Mouse (Mus musculus) frontal cortex, postnatal 25 days (tissue): ENCODE results near the gene Stxbp1.

Experiments used
- DNase-seq, 2 experiments: peaks; one replicate each; pipeline ENCODE4 v3.0.0; 2022; ENCODE audit warnings: low spot score in 2 of 2

The Stxbp1 gene

GRCm38 (mm10) chr2:32846805-32847467 lies at the start of gene Stxbp1:
Gene Stxbp1 (minus strand): TSS chr2:32847245.
- DNase-seq: peak; percentile 63 to 78

- no peak for DNase-seq
Measured at GRCm38 (mm10) chr2:32896507-32897147, 49.6 kb upstream of the Stxbp1 start.

GRCm38 (mm10) chr2:32895606-32896106 lies 48.6 kb upstream of the Stxbp1 start:
- no peak for DNase-seq

GRCm38 (mm10) chr2:32894097-32894496 lies 47.1 kb upstream of the Stxbp1 start:
- DNase-seq: no peak

GRCm38 (mm10) chr2:32892490-32892889 lies 45.4 kb upstream of the Stxbp1 start:
- DNase-seq: no peak

- DNase-seq: no peak
Measured at GRCm38 (mm10) chr2:32891278-32891677, 44.2 kb upstream of the Stxbp1 start.

GRCm38 (mm10) chr2:32890280-32890679 lies 43.2 kb upstream of the Stxbp1 start:
- no peak for DNase-seq

- no peak for DNase-seq
Measured at GRCm38 (mm10) chr2:32888551-32888950, 41.5 kb upstream of the Stxbp1 start.

GRCm38 (mm10) chr2:32888029-32888428 lies 41.0 kb upstream of the Stxbp1 start:
- DNase-seq: no peak

- DNase-seq: no peak
Measured at GRCm38 (mm10) chr2:32884745-32885144, 37.7 kb upstream of the Stxbp1 start.

GRCm38 (mm10) chr2:32882283-32883043 lies 35.4 kb upstream of the Stxbp1 start:
- DNase-seq: no peak

- DNase-seq: no peak
Measured at GRCm38 (mm10) chr2:32881723-32882122, 34.7 kb upstream of the Stxbp1 start.

- no peak for DNase-seq
Measured at GRCm38 (mm10) chr2:32881054-32881453, 34.0 kb upstream of the Stxbp1 start.

GRCm38 (mm10) chr2:32879593-32879992 lies 32.5 kb upstream of the Stxbp1 start:
- DNase-seq: no peak

GRCm38 (mm10) chr2:32878396-32878795 lies 31.4 kb upstream of the Stxbp1 start:
- no peak for DNase-seq

GRCm38 (mm10) chr2:32877761-32878393 lies 30.8 kb upstream of the Stxbp1 start:
- DNase-seq: no peak

GRCm38 (mm10) chr2:32877303-32877702 lies 30.3 kb upstream of the Stxbp1 start:
- no peak for DNase-seq

GRCm38 (mm10) chr2:32876490-32877302 lies 29.7 kb upstream of the Stxbp1 start:
- DNase-seq: no peak

- DNase-seq: peak; percentile 46 to 58
Measured at GRCm38 (mm10) chr2:32875675-32876489, 28.8 kb upstream of the Stxbp1 start, which contains the start of gene Fam129b. Gene Fam129b (plus strand): TSS chr2:32876114.

GRCm38 (mm10) chr2:32874951-32875674 lies 28.1 kb upstream of the Stxbp1 start:
- no peak for DNase-seq
